Mouse (Mus musculus): ENCODE measurements around the gene Zmiz1. TPM values are rescaled to one million over a fixed set of nuclear protein-coding genes. Genes with fewer than 3 reads are reported as not detected.

Zmiz1 gene
- polyA plus RNA-seq, 1 experiment from 2014 or later = 18.0 TPM

- DNase-seq (ENCODE audit: low spot score) (peak; percentile 90), ATAC-seq (peak; percentile 82)
- no peaks in the 10 kb centered on the region for H3K27me3 ChIP-seq (replicated peaks; ENCODE audit: insufficient read depth, low read length)
- no peak overlapping the region; the same call in 1 of the 2 replicates for H3K9ac ChIP-seq (replicated peaks; ENCODE audit: low read depth)
- H3K27ac ChIP-seq (ENCODE audit: low read length) = peak overlapping the region; percentile 82
- peak overlapping the region; percentile 8 for H3K4me2 ChIP-seq (replicated peaks; ENCODE audit: low read depth, low read length)
- TF ChIP-seq CTCF (IDR thresholded peaks at IDR 0.05) (no peak), EP300 (IDR thresholded peaks at IDR 0.05) (peak; percentile 72)
- H3K9me3 ChIP-seq (ENCODE audit: low read length) = no peaks in the 10 kb centered on the region
- peaks cover 47% of the 10 kb centered on the region for H3K4me1 ChIP-seq (ENCODE audit: insufficient read depth, low read depth, low read length)
- H3K4me3 ChIP-seq (ENCODE audit: low read depth, low read length) = no peak overlapping the region
- H3K36me3 ChIP-seq (ENCODE audit: insufficient read depth, low read length) = no peaks in the 10 kb centered on the region; the same call in 1 of the 2 replicates
- 28% methylated on average over 20 of the region's 20 CpGs for WGBS
These were observed 22.1 kb downstream of the Zmiz1 start for GRCm38 (mm10) chr14:25480916-25481666.

- TF ChIP-seq CTCF (IDR thresholded peaks at IDR 0.05) (no peak), EP300 (IDR thresholded peaks at IDR 0.05) (no peak)
- H3K4me3 ChIP-seq (ENCODE audit: low read depth, low read length) = no peak overlapping the region
- peaks cover 47% of the 10 kb centered on the region for H3K4me1 ChIP-seq (ENCODE audit: insufficient read depth, low read depth, low read length)
These were observed 22.8 kb downstream of the Zmiz1 start for GRCm38 (mm10) chr14:25481667-25482331.

GRCm38 (mm10) chr14:25482404-25482803 lies 23.4 kb downstream of the Zmiz1 start:
- no peak overlapping the region for H3K4me2 ChIP-seq (replicated peaks; ENCODE audit: low read depth, low read length)
- ATAC-seq = no peak
- H3K9ac ChIP-seq (replicated peaks; ENCODE audit: low read depth) = no peak overlapping the region
- no peaks in the 10 kb centered on the region for H3K27me3 ChIP-seq (replicated peaks; ENCODE audit: insufficient read depth, low read length)
- H3K4me1 ChIP-seq (ENCODE audit: insufficient read depth, low read depth, low read length) = peaks cover 53% of the 10 kb centered on the region
- 86% methylated on average over 5 of the region's 5 CpGs for WGBS
- H3K27ac ChIP-seq (ENCODE audit: low read length) = no peak overlapping the region
- H3K9me3 ChIP-seq (ENCODE audit: low read length) = no peaks in the 10 kb centered on the region
- H3K4me3 ChIP-seq (ENCODE audit: low read depth, low read length) = no peak overlapping the region
- TF ChIP-seq EP300 (IDR thresholded peaks at IDR 0.05) = no peak
- TF ChIP-seq CTCF (IDR thresholded peaks at IDR 0.05) = no peak
- no peak for DNase-seq (ENCODE audit: low spot score)
- H3K36me3 ChIP-seq (ENCODE audit: insufficient read depth, low read length) = no peaks in the 10 kb centered on the region

More at GRCm38 (mm10) chr14:25481667-25482331, 22.8 kb downstream of the Zmiz1 start:
- H3K9me3 ChIP-seq (ENCODE audit: low read length) = no peaks in the 10 kb centered on the region
- 68% methylated on average over 11 of the region's 11 CpGs for WGBS
- no peak for ATAC-seq
- no peaks in the 10 kb centered on the region for H3K36me3 ChIP-seq (ENCODE audit: insufficient read depth, low read length)
- H3K27me3 ChIP-seq (replicated peaks; ENCODE audit: insufficient read depth, low read length) = no peaks in the 10 kb centered on the region
- 0 out of 2 replicates have a peak overlapping the region, but pooled peaks have one; percentile 8 for H3K4me2 ChIP-seq (replicated peaks; ENCODE audit: low read depth, low read length)
- no peak for DNase-seq (ENCODE audit: low spot score)
- H3K9ac ChIP-seq (replicated peaks; ENCODE audit: low read depth) = no peak overlapping the region; the same call in 1 of the 2 replicates
- H3K27ac ChIP-seq (ENCODE audit: low read length) = peak overlapping the region; percentile 82

- Histone ChIP-seq H3K27ac (ENCODE audit: low read length) (no peak overlapping the region), H3K27me3 (replicated peaks; ENCODE audit: insufficient read depth, low read length) (no peaks in the 10 kb centered on the region), H3K4me1 (ENCODE audit: insufficient read depth, low read depth, low read length) (peaks cover 61% of the 10 kb centered on the region), H3K9ac (replicated peaks; ENCODE audit: low read depth) (no peak overlapping the region), H3K4me2 (replicated peaks; ENCODE audit: low read depth, low read length) (no peak overlapping the region), H3K36me3 (ENCODE audit: insufficient read depth, low read length) (no peaks in the 10 kb centered on the region), H3K9me3 (ENCODE audit: low read length) (no peaks in the 10 kb centered on the region), H3K4me3 (ENCODE audit: low read depth, low read length) (no peak overlapping the region)
- TF ChIP-seq CTCF (IDR thresholded peaks at IDR 0.05) (no peak), EP300 (IDR thresholded peaks at IDR 0.05) (no peak)
- DNase-seq (ENCODE audit: low spot score) (no peak), ATAC-seq (no peak)
- WGBS = 74% methylated on average over 2 of the region's 2 CpGs
These were observed 24.3 kb downstream of the Zmiz1 start for GRCm38 (mm10) chr14:25483285-25483684.

- WGBS = 27% methylated on average over 5 of the region's 5 CpGs
- Histone ChIP-seq H3K27ac (ENCODE audit: low read length) (0 out of 2 replicates have a peak overlapping the region, but pooled peaks have one; percentile 43), H3K4me1 (ENCODE audit: insufficient read depth, low read depth, low read length) (peaks cover 65% of the 10 kb centered on the region), H3K36me3 (ENCODE audit: insufficient read depth, low read length) (no peaks in the 10 kb centered on the region), H3K4me3 (ENCODE audit: low read depth, low read length) (no peak overlapping the region), H3K9ac (replicated peaks; ENCODE audit: low read depth) (no peak overlapping the region), H3K4me2 (replicated peaks; ENCODE audit: low read depth, low read length) (no peak overlapping the region), H3K9me3 (ENCODE audit: low read length) (no peaks in the 10 kb centered on the region), H3K27me3 (replicated peaks; ENCODE audit: insufficient read depth, low read length) (no peaks in the 10 kb centered on the region)
- 0 out of 2 replicates have a peak, but pooled peaks have one; percentile 32 for TF ChIP-seq EP300 (IDR thresholded peaks at IDR 0.05)
- TF ChIP-seq CTCF (IDR thresholded peaks at IDR 0.05) = no peak
- DNase-seq (ENCODE audit: low spot score) (peak; percentile 85), ATAC-seq (peak; percentile 39)
These were observed 25.1 kb downstream of the Zmiz1 start for GRCm38 (mm10) chr14:25484049-25484448.

GRCm38 (mm10) chr14:25486220-25486619 lies 27.2 kb downstream of the Zmiz1 start:
- Histone ChIP-seq H3K27me3 (replicated peaks; ENCODE audit: insufficient read depth, low read length) (no peaks in the 10 kb centered on the region), H3K36me3 (ENCODE audit: insufficient read depth, low read length) (no peaks in the 10 kb centered on the region), H3K9me3 (ENCODE audit: low read length) (no peaks in the 10 kb centered on the region), H3K4me3 (ENCODE audit: low read depth, low read length) (no peak overlapping the region), H3K4me2 (replicated peaks; ENCODE audit: low read depth, low read length) (no peak overlapping the region), H3K9ac (replicated peaks; ENCODE audit: low read depth) (no peak overlapping the region), H3K4me1 (ENCODE audit: insufficient read depth, low read depth, low read length) (peaks cover 50% of the 10 kb centered on the region), H3K27ac (ENCODE audit: low read length) (no peak overlapping the region)
- DNase-seq (ENCODE audit: low spot score) = no peak
- no peak for ATAC-seq
- 84% methylated on average over 2 of the region's 2 CpGs for WGBS
- no peak for TF ChIP-seq CTCF (IDR thresholded peaks at IDR 0.05)
- no peak for TF ChIP-seq EP300 (IDR thresholded peaks at IDR 0.05)
